Mouse (Mus musculus) hematopoietic stem cell, adult 5-6 weeks (primary cell): ENCODE data around the gene Spag17. TPM values are rescaled to one million over a fixed set of nuclear protein-coding genes. Genes with fewer than 3 reads are reported as not detected.

Experiments
- ATAC-seq, 2 experiments: fragments of 125-278 bp in 1 of 2; replicated peaks in 1 of 2; 2 replicates each; pipeline ENCODE4 v1.8.0; 2016 to 2017; ENCODE audit warnings: inconsistent platforms in 2 of 2, mild to moderate bottlenecking in 2 of 2, moderate number of reproducible peaks in 2 of 2, low read depth in 1 of 2, moderate TSS enrichment in 1 of 2; ENCODE audit not compliant: low FRiP score in 2 of 2, poor library complexity in 2 of 2, severe bottlenecking in 2 of 2, insufficient read depth in 1 of 2, low TSS enrichment in 1 of 2
- total RNA-seq: library from RNA; stranded (forward); fragments of 172-1452, 232-1000 nt; gene quantifications from 2 replicates; pipeline ENCODE4 v1.2.3, GENCODE M21; 2017

Gene Spag17
- total RNA-seq, 1 experiment from 2014 or later: 1.5 TPM

DNA sequence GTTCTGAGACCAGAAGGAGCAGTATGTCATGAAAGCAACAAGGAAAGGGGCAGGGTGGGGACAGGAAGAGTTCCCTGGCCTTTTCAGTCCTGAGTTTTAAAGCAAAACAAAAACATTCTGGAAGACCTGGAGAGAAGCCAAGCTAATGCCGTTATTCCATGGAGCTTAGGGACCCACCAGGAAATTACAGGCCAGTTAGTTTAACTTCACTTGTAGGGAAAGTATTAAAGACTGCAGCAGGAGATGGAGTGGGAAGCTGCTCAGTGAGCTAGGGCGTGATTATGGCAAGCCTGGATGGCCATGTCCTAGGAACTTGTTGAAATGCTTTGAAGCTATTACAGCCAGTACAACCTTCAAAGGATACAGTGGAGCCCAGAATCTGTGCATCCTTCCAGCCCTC, 60.0 kb downstream of the Spag17 start:
- no peak for ATAC-seq

DNA sequence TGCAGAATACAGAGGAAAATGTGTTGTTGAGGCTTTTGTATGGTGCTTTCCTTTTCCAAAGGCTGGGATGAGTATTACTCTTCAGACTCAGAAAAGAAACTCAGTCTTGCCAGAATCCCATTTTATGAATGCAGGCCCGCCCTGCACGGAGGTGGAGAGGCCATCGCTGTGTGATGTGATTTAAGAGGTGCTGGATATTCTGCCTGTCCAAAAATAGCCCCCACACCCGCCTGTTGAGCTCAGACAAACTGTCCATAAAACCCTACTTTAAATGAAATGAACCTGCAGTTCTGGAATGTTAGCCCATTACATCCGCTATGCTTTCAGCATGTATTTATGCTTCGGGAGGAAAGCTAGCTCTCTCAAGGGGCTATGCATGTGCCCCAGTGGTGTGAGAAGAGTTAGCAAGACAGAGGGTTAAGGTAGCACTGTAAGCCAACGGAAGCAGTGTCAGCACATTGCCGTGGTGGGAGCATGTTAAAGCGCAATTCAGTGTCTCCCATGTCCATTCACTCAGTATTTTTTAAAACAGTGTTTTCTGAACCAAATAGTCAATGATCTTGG, 68.9 kb downstream of the Spag17 start:
- ATAC-seq: no peak

DNA sequence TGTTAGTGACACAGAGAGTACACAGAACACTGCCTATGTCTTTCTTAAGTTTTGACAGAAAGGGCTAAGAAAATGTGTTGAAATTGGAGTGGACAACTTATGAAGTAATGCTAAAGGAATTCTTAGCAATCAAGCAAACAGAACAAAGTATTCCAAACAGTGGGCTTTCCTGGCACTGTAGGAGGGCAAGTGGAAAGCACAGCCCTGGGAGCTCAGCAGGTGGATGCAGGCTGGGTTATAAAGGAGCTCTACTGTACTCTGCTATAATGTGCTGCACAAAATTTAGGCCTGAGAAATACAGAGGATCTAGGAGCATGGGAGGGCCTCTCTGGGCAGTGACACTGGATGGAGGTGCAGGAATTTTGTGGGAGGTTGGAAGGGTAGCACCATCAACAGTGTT, 71.3 kb downstream of the Spag17 start:
- no peak for ATAC-seq

GRCm38 (mm10) chr3:99959805-99960485, 74.7 kb downstream of the Spag17 start:
- ATAC-seq: no peak

- no peak for ATAC-seq
These were observed 79.1 kb downstream of the Spag17 start for GRCm38 (mm10) chr3:99964345-99964744.

DNA sequence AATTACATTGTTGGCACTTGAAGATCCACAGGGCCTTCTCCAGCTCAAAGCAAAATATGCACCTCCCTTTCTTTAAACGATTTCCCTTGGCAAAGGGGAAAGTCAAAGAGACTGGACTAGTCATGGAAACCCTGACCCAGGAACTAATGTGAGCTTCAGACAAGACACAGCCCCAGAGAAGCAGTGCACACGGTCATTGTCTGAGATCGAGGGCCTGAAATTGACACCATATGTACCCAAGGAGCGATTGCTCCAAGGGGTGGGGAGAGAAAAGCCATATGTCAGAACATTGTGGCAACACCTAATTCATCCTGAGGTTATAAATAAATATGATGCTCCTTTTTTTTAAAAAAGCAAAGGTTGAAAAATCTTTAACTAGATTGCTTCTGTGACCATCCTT, 80.7 kb downstream of the Spag17 start:
- ATAC-seq: no peak

DNA sequence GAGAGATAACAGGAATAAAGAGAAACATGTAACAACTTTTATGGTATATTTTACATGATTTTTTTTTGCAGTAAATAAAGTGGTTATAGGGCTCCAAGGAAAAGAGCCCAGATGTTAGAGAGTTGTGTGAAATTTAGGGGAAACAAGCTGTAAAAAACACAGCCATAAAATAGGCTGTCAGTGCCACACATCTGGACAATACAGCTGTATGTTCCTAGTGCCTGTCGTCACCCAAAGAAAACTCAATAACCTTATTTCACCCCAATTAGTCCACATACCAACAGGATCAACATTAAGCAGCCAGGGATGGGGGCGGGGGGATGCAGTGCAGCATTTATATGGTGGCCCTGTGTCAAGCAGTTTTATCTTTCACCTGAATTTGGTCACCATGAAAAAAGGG, 81.1 kb downstream of the Spag17 start:
- no peak for ATAC-seq

DNA sequence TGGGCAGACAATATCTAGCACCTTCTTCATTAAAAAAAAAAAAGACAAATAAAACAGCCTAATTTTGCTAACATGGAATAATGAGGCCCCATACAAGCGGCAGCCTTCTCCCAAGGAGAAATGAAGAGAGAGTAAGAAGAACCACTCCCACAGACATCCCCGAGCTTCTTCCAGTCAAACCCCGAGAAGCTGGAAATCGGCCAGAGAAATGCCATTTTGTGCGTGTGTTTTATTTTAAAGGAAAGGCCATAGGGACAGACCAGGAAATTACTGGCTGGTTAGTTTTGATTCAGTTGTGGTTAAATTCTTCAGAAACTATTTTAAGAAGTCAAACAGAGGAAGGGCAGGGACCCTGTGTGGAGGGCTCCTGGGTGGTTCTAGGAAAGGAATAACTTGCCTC, 85.6 kb downstream of the Spag17 start:
- ATAC-seq: no peak

GRCm38 (mm10) chr3:99981046-99981445, 95.8 kb downstream of the Spag17 start:
- ATAC-seq: peak; percentile 71 to 73

DNA sequence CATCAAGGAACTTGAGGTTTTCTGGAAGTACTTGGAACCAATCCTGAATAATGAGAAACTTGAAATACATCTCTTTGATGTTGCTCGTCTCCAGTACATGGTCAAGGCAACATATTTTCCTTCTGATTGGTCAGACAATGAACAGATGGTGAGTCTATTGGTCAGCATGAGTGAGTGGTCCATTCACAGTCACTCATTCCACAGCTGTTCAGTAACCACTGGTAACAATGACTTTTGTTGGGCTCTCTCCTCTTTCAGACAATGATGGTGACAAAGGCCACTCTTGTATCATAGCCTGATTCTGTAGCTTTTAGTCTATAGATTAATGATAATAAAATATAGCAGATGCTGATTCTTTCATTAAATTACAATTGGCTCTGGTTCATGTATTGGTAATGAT, 119.5 kb downstream of the Spag17 start:
- ATAC-seq: no peak

GRCm38 (mm10) chr3:100009807-100010206, 124.6 kb downstream of the Spag17 start:
- ATAC-seq: no peak

DNA sequence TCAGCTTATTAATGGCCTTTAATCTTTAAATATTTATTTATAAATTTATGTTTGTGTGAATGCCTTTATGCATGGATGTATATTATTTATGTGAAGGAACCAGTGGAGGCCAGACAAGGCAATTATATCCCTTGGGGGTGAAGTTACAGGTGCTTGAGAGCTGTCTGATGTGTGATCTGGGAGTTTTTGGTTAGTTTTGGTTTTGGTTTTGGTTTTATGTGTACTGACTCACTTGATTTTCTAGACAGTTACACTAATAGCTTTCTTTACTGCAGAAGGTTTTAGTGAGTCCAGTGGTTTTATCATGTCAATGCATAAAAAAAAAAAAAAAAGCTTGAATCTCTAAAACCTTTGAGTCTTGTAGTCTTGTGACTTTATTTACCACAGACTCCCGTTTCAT, 128.9 kb downstream of the Spag17 start:
- ATAC-seq: no peak

DNA sequence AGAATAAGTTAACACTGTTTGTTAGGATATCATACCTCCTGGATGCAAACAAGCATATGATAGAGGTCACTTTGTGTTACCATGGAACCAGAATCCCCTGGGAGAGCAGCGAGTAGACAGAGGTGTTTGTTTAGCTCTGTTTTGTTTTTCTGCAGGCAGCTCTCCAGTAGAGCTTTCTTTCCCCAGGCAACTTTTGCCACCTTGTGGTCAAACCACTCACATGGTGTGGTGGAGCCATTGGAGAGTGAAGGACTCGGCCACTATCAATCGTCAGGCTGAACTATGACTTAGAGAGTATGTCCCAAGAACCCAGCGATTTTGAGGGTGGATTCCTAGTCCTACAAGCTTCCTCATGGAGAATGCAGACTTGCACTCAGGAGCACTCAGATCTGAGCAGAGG, 146.1 kb downstream of the Spag17 start:
- no peak for ATAC-seq

DNA sequence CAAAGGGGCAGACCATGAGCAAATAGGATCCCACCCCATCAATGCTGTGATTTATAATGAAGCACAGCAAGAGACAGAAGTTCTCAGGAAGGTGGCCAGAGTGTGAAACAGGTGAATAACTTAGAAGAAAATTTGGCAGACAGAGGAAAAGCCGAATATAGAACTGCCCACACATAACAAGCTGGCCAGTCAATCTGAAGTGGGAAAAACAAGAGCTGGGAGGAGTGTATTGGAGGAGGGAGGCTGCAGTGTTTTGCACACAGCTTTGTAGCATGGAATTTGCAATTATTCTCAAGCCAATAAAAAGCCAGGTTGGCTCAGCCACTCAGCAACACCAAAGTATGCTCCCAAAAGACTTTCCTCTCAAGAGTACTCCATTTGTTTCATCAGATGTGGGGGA, 147.8 kb downstream of the Spag17 start:
- ATAC-seq: no peak

DNA sequence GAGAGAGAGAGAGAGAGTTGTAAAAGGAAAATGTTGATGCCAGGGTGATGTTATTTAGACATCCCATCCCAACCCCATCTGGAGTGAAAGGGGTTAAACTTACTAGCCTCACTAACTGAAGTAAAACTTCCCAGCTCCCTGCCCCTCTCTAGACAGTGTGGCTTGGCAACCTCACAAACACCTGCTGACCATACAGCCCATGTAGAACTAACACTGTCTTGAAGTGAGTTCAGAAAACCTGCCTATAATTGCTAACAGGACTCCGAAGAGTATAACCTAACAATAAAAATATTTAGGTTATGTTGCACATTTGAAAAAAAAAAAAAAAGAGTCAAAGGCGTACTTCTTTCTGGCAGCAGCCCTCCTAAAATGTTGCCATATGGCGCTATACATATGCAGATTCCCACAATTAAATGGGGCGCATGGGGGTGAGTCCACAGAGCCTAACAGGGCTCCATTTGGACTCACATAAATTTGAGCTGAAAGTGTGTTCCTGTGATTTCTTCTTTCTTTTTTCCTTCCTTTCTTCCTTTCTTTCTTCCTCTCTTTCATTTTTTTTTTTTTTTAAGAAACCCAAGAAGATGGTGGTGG, 149.3 kb downstream of the Spag17 start:
- ATAC-seq: no peak

GRCm38 (mm10) chr3:100035097-100035496, 149.9 kb downstream of the Spag17 start:
- no peak for ATAC-seq

GRCm38 (mm10) chr3:100036846-100037245, 151.6 kb downstream of the Spag17 start:
- ATAC-seq: no peak

- no peak for ATAC-seq
These were observed 189.2 kb downstream of the Spag17 start for GRCm38 (mm10) chr3:100074406-100074805.
